Mouse (Mus musculus) right cerebral cortex, postnatal 10 days (tissue): ENCODE measurements around the gene Itprip.
"Not testable (repeated sequence)": the region's sequence is repeated elsewhere in the genome, so short reads cannot be mapped to it uniquely, and the experiment has no call there.

ENCODE experiments used
- DNase-seq, 2 experiments: peaks; one replicate each; pipeline ENCODE4 v3.0.0; 2021; ENCODE audit warnings: low spot score in 2 of 2

The Itprip gene

DNA sequence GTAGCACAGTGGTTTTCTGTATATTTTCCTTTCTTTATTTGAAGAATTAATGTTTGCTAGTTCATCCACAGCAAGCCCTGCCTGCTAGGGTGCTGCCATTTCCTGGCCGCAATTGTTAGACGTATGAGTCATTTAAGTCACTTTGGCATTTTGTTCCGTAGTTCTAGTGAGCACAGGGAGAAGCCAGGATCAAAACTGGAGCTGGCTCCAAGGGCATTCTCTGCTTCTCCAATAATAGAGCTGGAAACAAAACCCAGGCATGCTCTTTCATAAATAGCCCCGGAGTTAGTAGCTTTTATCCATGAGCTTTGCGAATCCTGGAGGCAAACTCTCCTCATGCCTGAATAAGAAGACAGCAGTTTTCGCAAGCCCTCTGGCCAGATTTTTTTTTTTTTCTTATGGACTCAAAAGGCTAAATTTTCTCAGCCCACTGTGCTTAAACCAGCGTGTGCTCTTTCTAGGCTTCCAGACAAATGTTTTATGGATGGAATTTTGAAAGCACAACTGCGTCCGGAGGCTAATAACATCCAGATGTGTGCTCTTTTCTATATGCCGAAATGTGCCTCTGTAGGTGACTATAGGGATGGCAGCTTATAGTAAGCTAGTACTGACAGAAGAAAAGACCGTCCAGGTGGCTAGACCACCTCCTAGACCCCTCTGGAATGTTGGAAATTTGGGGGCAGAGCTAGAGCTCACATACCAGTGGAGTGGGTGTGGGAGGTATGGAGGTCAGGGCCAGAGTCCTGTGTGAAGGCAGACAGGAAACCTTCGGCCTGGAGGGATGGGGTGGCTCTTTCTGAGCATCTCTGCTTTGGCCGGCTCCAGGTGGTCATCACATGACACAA, 64.9 kb downstream of the Itprip start:
- DNase-seq: no peak

DNA sequence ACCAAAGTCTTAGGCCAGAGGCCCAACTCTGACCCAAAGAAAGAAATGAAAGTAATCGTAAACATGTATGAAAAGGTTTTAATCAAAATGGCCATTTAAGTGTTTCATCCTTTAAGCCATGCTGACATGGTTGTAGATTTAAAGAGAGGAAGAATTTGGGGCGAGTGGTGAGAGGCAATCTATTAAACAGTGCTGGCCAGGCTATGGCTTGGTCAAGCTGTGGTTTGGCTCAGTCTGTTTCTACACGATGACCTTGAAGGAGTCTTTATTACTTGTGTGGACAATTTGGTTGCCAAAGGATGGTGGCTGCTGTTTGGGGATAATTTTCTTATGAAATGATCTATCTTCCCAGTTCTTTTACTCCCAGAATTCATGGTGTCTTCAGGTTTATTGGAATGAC, 66.0 kb downstream of the Itprip start:
- no peak for DNase-seq

DNA sequence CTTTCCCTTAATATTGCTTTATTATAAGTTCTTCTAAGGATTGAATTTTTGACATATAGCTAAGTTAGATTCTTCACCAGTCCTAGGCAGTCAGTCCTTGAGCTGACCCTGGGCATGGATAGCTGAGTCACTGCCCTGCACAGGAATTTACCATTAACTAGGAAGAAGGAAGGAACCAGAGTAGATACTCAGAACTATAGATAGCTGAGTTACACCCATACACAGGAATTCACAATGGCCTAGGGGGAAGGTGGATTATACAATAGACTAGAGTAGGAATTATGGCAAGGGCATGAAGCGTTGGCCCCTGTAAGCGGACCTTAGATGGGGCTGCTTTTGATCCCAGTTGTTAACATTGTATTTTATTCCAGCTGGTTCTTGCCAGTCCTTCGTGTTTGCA, 67.0 kb downstream of the Itprip start:
- DNase-seq: not testable (repeated sequence)

DNA sequence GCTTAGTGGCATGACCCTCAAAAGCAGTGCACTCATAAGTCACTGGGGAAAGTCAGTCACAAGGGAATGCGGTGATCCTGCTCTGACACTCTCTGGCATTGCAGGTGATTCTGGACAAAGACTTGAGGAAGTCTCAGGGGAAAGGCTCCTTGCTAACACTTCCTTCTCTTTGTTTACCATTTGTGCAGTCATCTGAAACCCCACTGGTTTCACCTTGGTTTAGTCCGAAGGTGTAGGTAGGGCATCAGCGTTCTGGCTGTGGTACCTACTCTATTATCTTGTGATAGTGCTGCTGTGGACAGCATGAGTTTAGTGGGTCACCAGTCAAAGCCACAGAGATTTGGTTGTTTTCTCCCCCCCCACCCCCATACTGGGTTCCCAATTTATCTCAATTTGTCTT, 69.4 kb downstream of the Itprip start:
- DNase-seq: no peak
